Mouse (Mus musculus) embryonic facial prominence, embryonic 13.5 days (tissue): ENCODE measurements around the gene Klk13. TPM values are rescaled to one million over a fixed set of nuclear protein-coding genes. Genes with fewer than 3 reads are reported as not detected.
"Not testable (repeated sequence)": the region's sequence is repeated elsewhere in the genome, so short reads cannot be mapped to it uniquely, and the experiment has no call there.

Experiments used
- ATAC-seq: fragments of 200-750 bp; cut with Nextera tagmentation; 2 replicates; pipeline ENCODE4 v1.8.0; 2017; ENCODE audit warnings: low read depth; ENCODE audit not compliant: insufficient number of reproducible peaks, insufficient read depth, low FRiP score, low TSS enrichment
- H3K27ac ChIP-seq: fragments of 300-500 bp; sonication (generic); 2 replicates; pipeline ENCODE4 v1.5.1; 2015; ENCODE audit warnings: moderate library complexity, mild to moderate bottlenecking, inconsistent platforms
- H3K27me3 ChIP-seq: fragments of 300-500 bp; sonication (generic); 2 replicates; pipeline ENCODE4 v1.6.1; 2015; ENCODE audit warnings: mild to moderate bottlenecking, inconsistent platforms
- H3K36me3 ChIP-seq: fragments of 300-500 bp; sonication (generic); 2 replicates; pipeline ENCODE4 v1.6.1; 2015; ENCODE audit warnings: mild to moderate bottlenecking, inconsistent platforms
- H3K4me1 ChIP-seq: fragments of 300-500 bp; sonication (generic); 2 replicates; pipeline ENCODE4 v1.6.1; 2015; ENCODE audit warnings: inconsistent platforms
- H3K4me2 ChIP-seq: fragments of 300-500 bp; sonication (generic); 2 replicates; pipeline ENCODE4 v1.6.1; 2015; ENCODE audit warnings: moderate library complexity, mild to moderate bottlenecking, inconsistent platforms
- H3K4me3 ChIP-seq: fragments of 300-500 bp; sonication (generic); 2 replicates; pipeline ENCODE4 v1.5.1; 2015; ENCODE audit warnings: mild to moderate bottlenecking, inconsistent platforms
- H3K9ac ChIP-seq: fragments of 300-500 bp; sonication (generic); 2 replicates; pipeline ENCODE4 v1.6.1; 2015; ENCODE audit warnings: mild to moderate bottlenecking, inconsistent platforms
- H3K9me3 ChIP-seq: fragments of 300-500 bp; sonication (generic); 2 replicates; pipeline ENCODE4 v1.6.1; 2016; ENCODE audit warnings: inconsistent platforms
- WGBS: fragments of 180-500 bp; shearing (Covaris S2); methylation state at CpG from one replicate; pipeline ENCODE4 v1.1.7; 2015; ENCODE audit warnings: mixed read lengths; 5-methylcytosine and 5-hydroxymethylcytosine counted together
- polyA plus RNA-seq: library from polyadenylated mRNA; unstranded; fragments of >200 nt; fragmentation: Nextera tagmentation; extraction: Ambion mirVana; gene quantifications from 2 replicates; pipeline ENCODE4 v1.2.1, GENCODE M21; 2015

The Klk13 gene
- polyA plus RNA-seq: 1.6 and 2.2 TPM in 2 replicates

DNA sequence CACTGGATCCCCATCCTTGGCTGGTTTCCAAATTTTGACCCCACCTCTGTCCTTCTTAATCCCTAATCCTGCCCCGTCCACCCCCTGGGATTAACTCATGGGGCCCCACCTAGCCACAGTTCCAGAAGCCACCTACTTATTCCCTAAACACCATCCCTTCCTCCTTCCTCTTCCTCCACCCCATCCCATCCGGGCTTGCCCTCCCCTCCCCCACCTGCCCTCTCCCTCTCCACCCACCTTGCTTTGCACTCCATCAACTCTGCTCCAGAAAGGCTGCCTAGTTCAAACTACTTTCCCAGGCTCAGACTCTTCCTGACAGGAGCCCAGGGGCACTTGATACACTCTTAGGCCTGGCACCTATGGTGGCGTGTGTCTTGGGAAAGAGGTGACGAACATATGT lies at the start of gene Klk13:
Klk13 (plus strand) TSS at position 301 of the 400 bp plus-strand sequence.
- peak within 1 kb of the TSS; percentile 24 for H3K4me3 ChIP-seq
- no peak for ATAC-seq
- 56% methylated on average over 4 of the region's 4 CpGs for WGBS

GRCm38 (mm10) chr7:43662804-43663203 lies 49.6 kb upstream of the Klk13 start:
- no peaks in the 10 kb centered on the region for H3K9me3 ChIP-seq
- H3K27me3 ChIP-seq: no peaks in the 10 kb centered on the region
- H3K4me1 ChIP-seq: no peaks in the 10 kb centered on the region
- H3K27ac ChIP-seq: no peak overlapping the region
- H3K9ac ChIP-seq: no peak overlapping the region
- H3K36me3 ChIP-seq: no peaks in the 10 kb centered on the region
- WGBS: 84% methylated on average over 1 of the region's 1 CpGs
- H3K4me2 ChIP-seq: no peak overlapping the region
- no peak overlapping the region for H3K4me3 ChIP-seq
- ATAC-seq: no peak

More for the DNA sequence above, at the start of gene Klk13:
- Histone ChIP-seq H3K9ac (no peak within 1 kb of the TSS), H3K27ac (no peak within 1 kb of the TSS), H3K4me2 (peak within 1 kb of the TSS; percentile 50), H3K27me3 (0 out of 2 replicates have a peak, but pooled peaks cover 3% of the 10 kb centered on the region), H3K4me1 (peaks cover 16% of the 10 kb centered on the region), H3K9me3 (no peaks in the 10 kb centered on the region), H3K36me3 (no peaks in the 10 kb centered on the region)

- not testable (repeated sequence) for H3K4me3 ChIP-seq, H3K27ac ChIP-seq, H3K9me3 ChIP-seq, ATAC-seq, H3K36me3 ChIP-seq, H3K9ac ChIP-seq, H3K4me2 ChIP-seq, H3K4me1 ChIP-seq, H3K27me3 ChIP-seq
- WGBS: 83% methylated on average over 4 of the region's 4 CpGs
These were observed 45.1 kb upstream of the Klk13 start for GRCm38 (mm10) chr7:43667221-43667620.

DNA sequence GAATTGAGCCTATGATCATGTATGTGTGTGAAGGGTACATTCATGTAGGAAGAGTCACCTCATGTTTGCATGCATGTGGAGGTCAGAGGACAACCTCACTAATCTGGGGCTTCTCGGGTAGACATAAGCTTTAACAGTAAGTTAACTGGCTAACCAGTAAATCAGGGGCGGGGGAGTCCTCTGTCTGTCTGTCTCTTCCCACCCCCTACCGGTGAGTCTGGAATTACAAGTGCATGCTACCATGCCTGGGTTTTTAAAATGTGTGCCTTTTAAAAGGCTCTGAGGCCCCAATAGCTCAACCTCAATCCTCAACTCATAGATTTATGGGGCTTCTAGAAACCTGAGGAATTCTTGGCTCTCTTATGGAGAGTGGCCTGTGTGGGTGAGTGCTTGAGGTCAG lies 43.8 kb upstream of the Klk13 start:
- 18% methylated on average over 3 of the region's 3 CpGs for whole genome bisulfite sequencing
- Histone ChIP-seq H3K4me3 (no peak overlapping the region), H3K9ac (no peak overlapping the region), H3K27me3 (no peaks in the 10 kb centered on the region), H3K4me2 (no peak overlapping the region), H3K36me3 (no peaks in the 10 kb centered on the region), H3K9me3 (no peaks in the 10 kb centered on the region), H3K4me1 (peaks cover 8% of the 10 kb centered on the region), H3K27ac (no peak overlapping the region)
- no peak for ATAC-seq

DNA sequence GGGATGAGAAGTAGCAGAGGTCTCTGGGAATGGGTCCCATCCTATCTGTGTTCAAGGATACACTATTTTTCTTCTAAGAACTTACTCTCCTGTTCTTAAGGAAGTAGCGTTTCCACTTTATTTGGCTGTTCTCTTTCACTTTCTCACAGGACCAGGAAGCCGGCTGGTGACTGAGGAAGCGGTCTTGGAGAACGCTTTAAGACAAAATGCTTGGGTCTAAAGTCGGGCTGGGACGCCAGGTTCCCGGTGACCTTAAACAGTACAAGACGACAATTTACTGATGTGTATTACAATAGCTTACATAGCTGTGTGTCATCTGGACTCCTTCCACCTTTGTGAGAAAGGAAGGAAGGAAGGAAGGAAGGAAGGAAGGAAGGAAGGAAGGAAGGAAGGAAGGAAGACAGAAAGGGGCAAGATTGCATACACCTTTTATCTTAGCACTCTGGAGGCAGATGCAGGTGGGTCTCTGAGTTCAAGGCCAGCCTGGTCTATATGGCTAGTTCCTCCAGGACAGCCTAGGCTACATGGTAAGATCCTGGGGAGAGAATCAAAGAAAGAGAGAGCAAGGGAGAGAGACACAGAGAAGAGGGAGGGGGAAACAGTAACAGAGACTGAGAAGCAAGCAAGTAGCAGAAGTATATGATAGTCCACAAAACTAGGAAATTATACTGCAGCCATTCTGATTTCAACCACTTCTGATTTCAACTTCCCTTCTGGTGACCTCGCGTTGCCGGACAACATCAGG lies 41.1 kb upstream of the Klk13 start:
- WGBS: 69% methylated on average over 11 of the region's 11 CpGs
- no peak for ATAC-seq
- H3K27ac ChIP-seq: 0 out of 2 replicates have a peak overlapping the region, but pooled peaks have one; percentile 22

DNA sequence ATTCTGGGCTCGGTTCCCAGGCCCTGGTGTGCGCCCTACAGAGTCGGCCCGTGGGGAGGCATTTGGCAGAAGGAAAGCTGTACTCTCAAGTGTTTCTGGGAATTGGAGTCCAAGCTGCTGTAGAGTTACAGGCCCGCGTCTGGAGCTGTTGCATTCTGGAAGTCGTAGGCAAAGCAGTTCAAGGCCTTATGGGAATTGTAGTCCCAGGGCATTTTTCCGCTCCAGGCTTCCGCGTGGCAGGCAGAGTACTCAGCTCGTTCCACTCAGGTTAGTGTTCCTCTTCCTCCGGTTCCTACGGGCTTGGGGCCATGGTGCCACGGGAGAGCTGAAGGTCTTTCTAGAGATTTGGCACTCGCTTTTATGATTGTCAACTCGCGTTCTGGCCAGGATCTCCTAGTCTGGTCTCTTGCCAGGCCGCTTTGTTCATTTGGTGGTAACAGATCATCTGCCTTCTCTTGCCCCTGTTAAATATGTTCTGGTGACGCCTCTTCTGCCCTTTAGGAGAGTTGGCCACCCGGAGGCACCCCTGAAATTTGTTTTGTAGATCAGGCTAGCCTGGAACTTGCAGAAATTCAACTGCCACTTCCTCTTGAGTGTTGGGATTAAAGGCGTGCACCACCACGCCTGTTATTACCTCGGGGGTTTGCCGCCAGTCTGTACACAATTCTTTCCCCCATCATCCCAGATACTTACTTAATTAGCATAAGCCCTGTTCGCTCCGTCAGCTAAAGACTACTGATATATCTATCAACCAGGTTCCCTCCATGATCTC lies 40.4 kb upstream of the Klk13 start, which contains the start of gene Ctu1:
Ctu1 (plus strand) TSS at position 208 of the 772 bp plus-strand sequence.
- peak within 1 kb of the TSS; percentile 68 for H3K27ac ChIP-seq
- peaks cover 32% of the 10 kb centered on the region for H3K36me3 ChIP-seq
- peaks cover 8% of the 10 kb centered on the region for H3K4me1 ChIP-seq
- WGBS: under 1% methylated on average over 26 of the region's 26 CpGs
- peak within 1 kb of the TSS; percentile 72 for H3K4me3 ChIP-seq
- peak; percentile 89 for ATAC-seq
- H3K9ac ChIP-seq: peak within 1 kb of the TSS; percentile 83
- H3K9me3 ChIP-seq: peaks cover 13% of the 10 kb centered on the region; the same call in 1 of the 2 replicates
- no peaks in the 10 kb centered on the region for H3K27me3 ChIP-seq
- peak within 1 kb of the TSS; percentile 85 for H3K4me2 ChIP-seq

More for the DNA sequence above, 41.1 kb upstream of the Klk13 start:
- Histone ChIP-seq H3K4me1 (peaks cover 8% of the 10 kb centered on the region), H3K4me3 (peak overlapping the region; percentile 72), H3K36me3 (peaks cover 24% of the 10 kb centered on the region), H3K4me2 (peak overlapping the region; percentile 85), H3K9me3 (0 out of 2 replicates have a peak, but pooled peaks cover 8% of the 10 kb centered on the region), H3K9ac (peak overlapping the region; percentile 83), H3K27me3 (no peaks in the 10 kb centered on the region)

DNA sequence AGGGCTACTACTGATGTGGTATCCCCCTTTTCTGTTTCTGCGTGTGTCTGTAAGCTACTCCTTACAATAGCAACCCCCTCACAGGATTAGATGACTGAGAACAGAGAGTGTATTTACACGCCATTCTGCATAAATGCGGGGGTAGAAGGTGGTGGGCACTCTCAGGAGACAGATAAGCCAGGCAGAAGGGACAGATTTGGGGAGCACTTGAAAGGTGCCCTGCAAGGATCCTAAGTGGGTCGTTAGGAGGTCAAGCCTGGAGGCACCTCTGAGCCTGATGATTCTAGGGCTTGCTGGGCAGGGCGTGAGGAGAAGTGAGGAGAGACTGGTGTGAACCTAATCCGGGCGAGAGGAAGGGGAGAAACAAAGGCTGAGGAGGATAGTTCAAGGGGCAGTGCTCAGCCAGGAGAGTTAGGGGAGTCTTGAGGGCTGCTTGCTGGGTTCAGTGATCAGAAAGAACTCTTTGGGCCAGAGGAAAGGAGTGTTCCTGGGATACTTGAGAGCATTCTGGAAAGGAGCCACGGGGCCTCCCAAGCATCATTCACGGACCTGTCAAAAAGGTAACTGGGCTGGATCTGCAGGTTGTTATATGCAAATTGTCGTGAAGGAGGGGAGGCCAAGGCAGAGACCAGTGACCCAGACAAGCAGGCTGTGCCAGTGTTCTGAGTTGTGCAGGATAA lies 39.6 kb upstream of the Klk13 start:
- Histone ChIP-seq H3K27me3 (no peaks in the 10 kb centered on the region), H3K4me2 (peak overlapping the region; percentile 85), H3K27ac (peak overlapping the region; percentile 68), H3K4me1 (peaks cover 8% of the 10 kb centered on the region), H3K36me3 (peaks cover 39% of the 10 kb centered on the region), H3K4me3 (peak overlapping the region; percentile 72), H3K9ac (peak overlapping the region; percentile 83), H3K9me3 (peaks cover 16% of the 10 kb centered on the region; the same call in 1 of the 2 replicates)
- 14% methylated on average over 10 of the region's 10 CpGs for WGBS
- no peak for ATAC-seq

- no peak for ATAC-seq
- H3K4me3 ChIP-seq: no peak overlapping the region
- WGBS: 93% methylated on average over 32 of the region's 32 CpGs
- H3K27me3 ChIP-seq: no peaks in the 10 kb centered on the region
- H3K4me1 ChIP-seq: peaks cover 8% of the 10 kb centered on the region
- H3K9ac ChIP-seq: no peak overlapping the region
- no peak overlapping the region for H3K4me2 ChIP-seq
- H3K27ac ChIP-seq: no peak overlapping the region
- peaks cover 48% of the 10 kb centered on the region for H3K36me3 ChIP-seq
- peaks cover 16% of the 10 kb centered on the region; the same call in 1 of the 2 replicates for H3K9me3 ChIP-seq
These were observed 37.3 kb upstream of the Klk13 start for GRCm38 (mm10) chr7:43675091-43675490.

DNA sequence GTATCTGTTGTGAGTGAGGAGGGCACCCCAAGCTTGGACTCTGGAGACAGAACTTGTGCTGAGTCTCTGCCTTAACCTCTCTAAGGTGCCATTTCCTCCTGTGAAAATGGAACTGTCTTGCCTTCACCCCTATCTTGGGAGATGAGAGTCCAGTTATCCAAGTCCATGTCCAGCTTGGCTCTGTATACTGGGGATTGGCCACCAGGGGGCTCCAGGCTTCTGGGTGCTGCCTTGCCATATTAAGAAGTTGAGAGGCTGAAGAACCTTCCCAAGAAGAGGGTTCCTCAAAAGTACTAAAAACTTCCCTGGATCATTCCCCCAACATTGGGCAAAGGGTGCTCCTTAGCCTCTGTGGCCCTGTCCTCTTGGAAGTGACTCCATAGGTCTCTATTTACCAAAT lies 33.9 kb upstream of the Klk13 start:
- Histone ChIP-seq H3K27ac (no peak overlapping the region), H3K4me2 (no peak overlapping the region), H3K4me3 (no peak overlapping the region), H3K9me3 (peaks cover 16% of the 10 kb centered on the region; the same call in 1 of the 2 replicates), H3K36me3 (peaks cover 48% of the 10 kb centered on the region), H3K4me1 (no peaks in the 10 kb centered on the region), H3K9ac (no peak overlapping the region), H3K27me3 (no peaks in the 10 kb centered on the region)
- no peak for ATAC-seq

- Histone ChIP-seq H3K9me3 (peaks cover 8% of the 10 kb centered on the region; the same call in 1 of the 2 replicates), H3K4me3 (no peak overlapping the region), H3K27ac (no peak overlapping the region), H3K27me3 (no peaks in the 10 kb centered on the region), H3K9ac (no peak overlapping the region), H3K4me1 (no peaks in the 10 kb centered on the region), H3K4me2 (no peak overlapping the region), H3K36me3 (peaks cover 26% of the 10 kb centered on the region)
- ATAC-seq: no peak
- 22% methylated on average over 5 of the region's 5 CpGs for WGBS
These were observed 31.4 kb upstream of the Klk13 start for GRCm38 (mm10) chr7:43680960-43681359.

DNA sequence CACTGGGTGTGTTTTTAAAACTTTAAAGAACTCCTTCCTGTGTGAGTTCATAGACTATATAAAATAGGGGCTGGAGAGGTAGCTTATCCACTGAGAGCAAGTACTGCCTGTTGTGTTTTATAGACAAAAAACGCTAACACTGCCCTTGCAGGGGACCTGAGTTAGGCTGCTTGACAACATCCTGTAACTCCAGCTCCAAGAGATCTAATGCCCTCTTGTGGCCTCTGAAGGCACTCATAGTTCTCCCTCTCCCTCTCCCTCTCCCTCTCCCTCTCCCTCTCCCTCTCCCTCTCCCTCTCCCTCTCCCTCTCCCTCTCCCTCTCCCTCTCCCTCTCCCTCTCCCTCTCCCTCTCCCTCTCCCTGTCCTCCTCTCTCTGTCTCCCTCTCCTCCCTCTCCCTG lies 29.9 kb upstream of the Klk13 start:
- ATAC-seq, H3K4me1 ChIP-seq, H3K27ac ChIP-seq, H3K4me2 ChIP-seq, H3K9ac ChIP-seq, H3K27me3 ChIP-seq, H3K9me3 ChIP-seq, H3K4me3 ChIP-seq: not testable (repeated sequence)
- 29% methylated on average over 1 of the region's 1 CpGs for WGBS
- H3K36me3 ChIP-seq: peaks cover 11% of the 10 kb centered on the region
